Mouse (Mus musculus): ENCODE results near the gene LTO1. TPM values are rescaled to one million over a fixed set of nuclear protein-coding genes. Genes with fewer than 3 reads are reported as not detected.

The LTO1 gene
- polyA plus RNA-seq, 1 experiment from 2014 or later, result 8.3 TPM

GRCm38 (mm10) chr7:144940003-144940571, 25.2 kb downstream of the LTO1 start:
- peak overlapping the region; percentile 56 for H3K4me3 ChIP-seq (replicated peaks)
- H3K36me3 ChIP-seq (replicated peaks), result 0 out of 2 replicates have a peak, but pooled peaks cover 6% of the 10 kb centered on the region
- no peaks in the 10 kb centered on the region for H3K9me3 ChIP-seq (replicated peaks)
- 1% methylated on average over 22 of the region's 22 CpGs for WGBS (ENCODE audit: insufficient replicate concordance)
- peaks cover 28% of the 10 kb centered on the region for H3K4me1 ChIP-seq (replicated peaks)
- H3K27me3 ChIP-seq, result peaks cover 86% of the 10 kb centered on the region
- no peak for ATAC-seq (ENCODE audit: insufficient read depth)
- no peak overlapping the region for H3K9ac ChIP-seq
- peak overlapping the region; percentile 53 for H3K27ac ChIP-seq (replicated peaks)
- peak overlapping the region; percentile 68 for H3K4me2 ChIP-seq

GRCm38 (mm10) chr7:144940585-144940984, 25.7 kb downstream of the LTO1 start:
- H3K4me2 ChIP-seq, result peak overlapping the region; percentile 68
- H3K9ac ChIP-seq, result no peak overlapping the region
- 0 out of 2 replicates have a peak, but pooled peaks cover 4% of the 10 kb centered on the region for H3K36me3 ChIP-seq (replicated peaks)
- H3K9me3 ChIP-seq (replicated peaks), result no peaks in the 10 kb centered on the region
- under 1% methylated on average over 11 of the region's 11 CpGs for WGBS (ENCODE audit: insufficient replicate concordance)
- H3K27me3 ChIP-seq, result peaks cover 86% of the 10 kb centered on the region
- ATAC-seq (ENCODE audit: insufficient read depth), result no peak
- peak overlapping the region; percentile 53; the same call in 1 of the 2 replicates for H3K27ac ChIP-seq (replicated peaks)
- H3K4me3 ChIP-seq (replicated peaks), result no peak overlapping the region
- peaks cover 28% of the 10 kb centered on the region for H3K4me1 ChIP-seq (replicated peaks)

- peak; percentile 59 for ATAC-seq (ENCODE audit: insufficient read depth)
- peak overlapping the region; percentile 65 for H3K27ac ChIP-seq (replicated peaks)
- H3K4me1 ChIP-seq (replicated peaks), result peaks cover 28% of the 10 kb centered on the region
- H3K4me3 ChIP-seq (replicated peaks), result peak overlapping the region; percentile 54
- no peaks in the 10 kb centered on the region for H3K9me3 ChIP-seq (replicated peaks)
- H3K9ac ChIP-seq, result no peak overlapping the region
- peak overlapping the region; percentile 68 for H3K4me2 ChIP-seq
- under 1% methylated on average over 39 of the region's 39 CpGs for WGBS (ENCODE audit: insufficient replicate concordance)
- H3K27me3 ChIP-seq, result peaks cover 86% of the 10 kb centered on the region
- H3K36me3 ChIP-seq (replicated peaks), result 0 out of 2 replicates have a peak, but pooled peaks cover 4% of the 10 kb centered on the region
Observed at GRCm38 (mm10) chr7:144941242-144941831, 26.4 kb downstream of the LTO1 start.

- WGBS (ENCODE audit: insufficient replicate concordance), result 1% methylated on average over 35 of the region's 35 CpGs
- no peaks in the 10 kb centered on the region for H3K36me3 ChIP-seq (replicated peaks)
- peaks cover 22% of the 10 kb centered on the region for H3K4me1 ChIP-seq (replicated peaks)
- H3K4me3 ChIP-seq (replicated peaks), result peak overlapping the region; percentile 54
- H3K9ac ChIP-seq, result no peak overlapping the region
- 0 out of 2 replicates have a peak overlapping the region, but pooled peaks have one; percentile 9 for H3K27ac ChIP-seq (replicated peaks)
- no peak for ATAC-seq (ENCODE audit: insufficient read depth)
- no peaks in the 10 kb centered on the region for H3K9me3 ChIP-seq (replicated peaks)
- peaks cover 79% of the 10 kb centered on the region for H3K27me3 ChIP-seq
- peak overlapping the region; percentile 68 for H3K4me2 ChIP-seq
Observed at GRCm38 (mm10) chr7:144942071-144942743, 27.3 kb downstream of the LTO1 start.

GRCm38 (mm10) chr7:144942744-144943135, 27.8 kb downstream of the LTO1 start:
- WGBS (ENCODE audit: insufficient replicate concordance), result 1% methylated on average over 20 of the region's 20 CpGs
- no peaks in the 10 kb centered on the region for H3K9me3 ChIP-seq (replicated peaks)

GRCm38 (mm10) chr7:144943254-144943653, 28.4 kb downstream of the LTO1 start:
- no peaks in the 10 kb centered on the region for H3K36me3 ChIP-seq (replicated peaks)
- ATAC-seq (ENCODE audit: insufficient read depth), result peak; percentile 36; the same call in 1 of the 2 replicates
- no peak overlapping the region for H3K27ac ChIP-seq (replicated peaks)
- WGBS (ENCODE audit: insufficient replicate concordance), result under 1% methylated on average over 45 of the region's 45 CpGs
- no peaks in the 10 kb centered on the region for H3K9me3 ChIP-seq (replicated peaks)
- H3K9ac ChIP-seq, result no peak overlapping the region
- H3K4me1 ChIP-seq (replicated peaks), result peaks cover 17% of the 10 kb centered on the region
- peaks cover 69% of the 10 kb centered on the region for H3K27me3 ChIP-seq
- peak overlapping the region; percentile 54 for H3K4me3 ChIP-seq (replicated peaks)
- peak overlapping the region; percentile 68 for H3K4me2 ChIP-seq

More at GRCm38 (mm10) chr7:144942744-144943135, 27.8 kb downstream of the LTO1 start:
- H3K9ac ChIP-seq, result no peak overlapping the region
- H3K4me2 ChIP-seq, result peak overlapping the region; percentile 68
- peaks cover 74% of the 10 kb centered on the region for H3K27me3 ChIP-seq
- H3K27ac ChIP-seq (replicated peaks), result no peak overlapping the region
- no peak for ATAC-seq (ENCODE audit: insufficient read depth)
- H3K4me3 ChIP-seq (replicated peaks), result peak overlapping the region; percentile 54
- no peaks in the 10 kb centered on the region for H3K36me3 ChIP-seq (replicated peaks)
- H3K4me1 ChIP-seq (replicated peaks), result peaks cover 20% of the 10 kb centered on the region

GRCm38 (mm10) chr7:144958509-144959395, 43.9 kb downstream of the LTO1 start:
- ATAC-seq (ENCODE audit: insufficient read depth), result no peak
- no peak overlapping the region for H3K9ac ChIP-seq
- H3K4me3 ChIP-seq (replicated peaks), result no peak overlapping the region
- no peaks in the 10 kb centered on the region for H3K9me3 ChIP-seq (replicated peaks)
- WGBS (ENCODE audit: insufficient replicate concordance), result 52% methylated on average over 12 of the region's 12 CpGs
- H3K27ac ChIP-seq (replicated peaks), result no peak overlapping the region
- no peaks in the 10 kb centered on the region for H3K36me3 ChIP-seq (replicated peaks)
- no peaks in the 10 kb centered on the region for H3K27me3 ChIP-seq
- H3K4me2 ChIP-seq, result no peak overlapping the region
- H3K4me1 ChIP-seq (replicated peaks), result no peaks in the 10 kb centered on the region

GRCm38 (mm10) chr7:144963911-144964310, 49.0 kb downstream of the LTO1 start:
- Histone ChIP-seq H3K4me1 (replicated peaks) (no peaks in the 10 kb centered on the region), H3K9me3 (replicated peaks) (no peaks in the 10 kb centered on the region), H3K36me3 (replicated peaks) (no peaks in the 10 kb centered on the region), H3K9ac (no peak overlapping the region), H3K27me3 (no peaks in the 10 kb centered on the region), H3K4me2 (no peak overlapping the region), H3K4me3 (replicated peaks) (no peak overlapping the region), H3K27ac (replicated peaks) (no peak overlapping the region)
- 66% methylated on average over 1 of the region's 1 CpGs for whole genome bisulfite sequencing (ENCODE audit: insufficient replicate concordance)
- ATAC-seq (ENCODE audit: insufficient read depth), result no peak

GRCm38 (mm10) chr7:144964316-144964715, 49.4 kb downstream of the LTO1 start:
- Histone ChIP-seq H3K9me3 (replicated peaks) (no peaks in the 10 kb centered on the region), H3K27me3 (no peaks in the 10 kb centered on the region), H3K9ac (no peak overlapping the region), H3K4me2 (no peak overlapping the region), H3K4me3 (replicated peaks) (no peak overlapping the region), H3K36me3 (replicated peaks) (no peaks in the 10 kb centered on the region), H3K27ac (replicated peaks) (no peak overlapping the region), H3K4me1 (replicated peaks) (no peaks in the 10 kb centered on the region)
- ATAC-seq (ENCODE audit: insufficient read depth), result no peak
- 37% methylated on average over 4 of the region's 4 CpGs for WGBS (ENCODE audit: insufficient replicate concordance)

- Histone ChIP-seq H3K9me3 (replicated peaks) (no peaks in the 10 kb centered on the region), H3K9ac (no peak overlapping the region), H3K27ac (replicated peaks) (no peak overlapping the region), H3K36me3 (replicated peaks) (no peaks in the 10 kb centered on the region), H3K4me3 (replicated peaks) (no peak overlapping the region), H3K27me3 (no peaks in the 10 kb centered on the region), H3K4me2 (no peak overlapping the region), H3K4me1 (replicated peaks) (no peaks in the 10 kb centered on the region)
- WGBS (ENCODE audit: insufficient replicate concordance), result 55% methylated on average over 5 of the region's 5 CpGs
- no peak for ATAC-seq (ENCODE audit: insufficient read depth)
Observed at GRCm38 (mm10) chr7:144965893-144966292, 51.0 kb downstream of the LTO1 start.

Measured in liver, embryonic 15.5 days (tissue).